Mouse (Mus musculus) olfactory bulb, adult 2 months (tissue): ENCODE results near the gene Src.

Source experiments
- CTCF ChIP-seq: fragments of 200-500 bp; IDR thresholded peaks from 2 replicates; pipeline ENCODE4 v1.5.1; 2012; ENCODE audit warnings: low read depth, mild to moderate bottlenecking, low read length, moderate library complexity; ENCODE audit not compliant: insufficient read depth
- POLR2A ChIP-seq: fragments of 200-500 bp; IDR thresholded peaks from 2 replicates; pipeline ENCODE4 v1.6.1; 2012; ENCODE audit warnings: mild to moderate bottlenecking, low read depth, low read length, moderate library complexity; ENCODE audit not compliant: insufficient read depth

DNA sequence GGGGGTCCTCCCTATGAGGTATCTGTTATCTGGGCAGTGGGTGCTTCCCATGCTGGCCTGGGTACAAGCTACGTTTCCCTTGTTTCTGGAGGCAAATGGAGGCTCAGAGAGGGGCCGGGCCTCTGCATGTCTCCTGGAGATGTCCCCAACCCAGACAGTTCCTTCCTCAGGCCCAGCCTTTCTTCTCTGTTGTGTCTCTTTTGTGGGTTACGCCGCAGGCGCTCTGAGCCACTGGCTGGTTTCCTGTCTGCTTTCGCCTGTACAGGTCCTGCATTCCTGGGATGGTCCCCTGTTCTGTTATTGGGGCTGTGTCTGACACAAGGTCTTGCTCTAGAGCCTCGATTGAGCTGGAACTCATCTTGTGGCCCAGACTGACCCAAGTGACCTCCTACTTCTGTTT lies 11.5 kb downstream of the Src start:
- TF ChIP-seq POLR2A (no peak), CTCF (no peak)
